Mouse (Mus musculus) myocyte (in vitro differentiated cells): Measurements from ENCODE around the gene Kif1bp.

Experiments used
- CEBPB ChIP-seq: IDR thresholded peaks from 2 replicates; pipeline ENCODE4 v1.6.1; 2011; ENCODE audit warnings: mild to moderate bottlenecking, moderate library complexity; ENCODE audit not compliant: poor library complexity, insufficient read depth, severe bottlenecking
- E2F4 ChIP-seq: IDR thresholded peaks from one replicate; pipeline ENCODE4 v1.6.1; 2011; ENCODE audit warnings: mild to moderate bottlenecking, control low read depth, moderate library complexity; ENCODE audit not compliant: insufficient read depth
- POLR2A ChIP-seq: IDR thresholded peaks from one replicate; pipeline ENCODE4 v1.6.1; 2011; ENCODE audit warnings: low read depth, mild to moderate bottlenecking, control low read depth, moderate library complexity; ENCODE audit not compliant: insufficient read length
- SRF ChIP-seq: IDR thresholded peaks from one replicate; pipeline ENCODE4 v1.6.1; 2011; ENCODE audit warnings: low read depth; ENCODE audit not compliant: control insufficient read depth, insufficient read length
- TCF12 ChIP-seq: IDR thresholded peaks from one replicate; pipeline ENCODE4 v1.6.1; 2011; ENCODE audit warnings: mild to moderate bottlenecking, control low read depth; ENCODE audit not compliant: poor library complexity, insufficient read depth, severe bottlenecking

- TF ChIP-seq POLR2A (no peak), TCF12 (no peak), SRF (no peak), CEBPB (no peak), E2F4 (no peak)
These were observed 72.9 kb downstream of the Kif1bp start for GRCm38 (mm10) chr10:62505224-62505983.
